Mouse (Mus musculus) mesoderm, embryonic 11.5 days (tissue): Measurements from ENCODE around the gene Gm17267.
"Not testable (repeated sequence)": the region's sequence is repeated elsewhere in the genome, so short reads cannot be mapped to it uniquely, and the experiment has no call there.

Experiments
- DNase-seq: peaks from one replicate; pipeline ENCODE4 v3.0.0-alpha.2; 2012; ENCODE audit warnings: low read depth, low spot score

Gene Gm17267

DNA sequence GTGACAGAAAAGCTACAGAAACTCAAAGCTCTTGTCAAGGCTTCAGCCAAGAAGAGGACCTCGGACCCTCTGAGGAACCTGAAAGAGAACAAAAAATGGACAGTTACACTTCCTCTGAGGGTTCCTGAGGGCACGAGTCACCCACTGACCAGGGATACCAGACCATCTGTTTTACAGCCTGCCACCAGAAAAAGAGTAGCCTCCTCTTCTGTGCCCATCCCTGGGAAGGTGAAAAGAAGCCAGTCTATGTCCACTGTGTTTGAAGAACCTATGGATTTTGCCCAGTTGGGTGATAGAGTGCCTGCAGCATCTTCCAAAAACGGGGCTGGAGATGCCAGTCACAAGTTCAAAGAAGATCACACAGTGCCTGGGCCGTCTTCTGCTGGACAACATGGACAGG, at the start of gene Gm17267:
Gene Gm17267 (plus strand): TSS at position 301 of the 400 bp plus-strand sequence.
- DNase-seq = not testable (repeated sequence)
